Mouse (Mus musculus) left cerebral cortex, adult 2 months (tissue): ENCODE results near the gene Kpna7. TPM values are rescaled to one million over a fixed set of nuclear protein-coding genes. Genes with fewer than 3 reads are reported as not detected.
"Not testable (repeated sequence)": the region's sequence is repeated elsewhere in the genome, so short reads cannot be mapped to it uniquely, and the experiment has no call there.

Source experiments
- DNase-seq, 2 experiments: peaks; one replicate each; pipeline ENCODE4 v3.0.0; 2021 to 2022; ENCODE audit warnings: low spot score in 2 of 2, mixed read lengths in 1 of 2; ENCODE audit errors: extremely low spot score in 1 of 2
- H3K27ac ChIP-seq: fragments of 200-600 bp; 2 replicates; pipeline ENCODE4 v1.8.1; 2022
- H3K4me3 ChIP-seq: fragments of 200-600 bp; 2 replicates; pipeline ENCODE4 v1.8.1; 2022
- CTCF ChIP-seq: fragments of 200-600 bp; IDR thresholded peaks from 2 replicates; pipeline ENCODE4 v1.8.1; 2022; ENCODE audit warnings: antibody characterized with exemption, mild to moderate bottlenecking, moderate library complexity
- intact Hi-C: fragments of 180-260 bp; cut with DNase I; formaldehyde crosslinking; loops from one replicate; pipeline ENCODE4 v1.15.1; 2025
- total RNA-seq, 2 experiments: library from RNA; stranded (reverse); gene quantifications; 2 replicates each; pipeline ENCODE4 v1.2.3; 2021

The Kpna7 gene
- total RNA-seq, 2 experiments from 2014 or later: not detected

DNA sequence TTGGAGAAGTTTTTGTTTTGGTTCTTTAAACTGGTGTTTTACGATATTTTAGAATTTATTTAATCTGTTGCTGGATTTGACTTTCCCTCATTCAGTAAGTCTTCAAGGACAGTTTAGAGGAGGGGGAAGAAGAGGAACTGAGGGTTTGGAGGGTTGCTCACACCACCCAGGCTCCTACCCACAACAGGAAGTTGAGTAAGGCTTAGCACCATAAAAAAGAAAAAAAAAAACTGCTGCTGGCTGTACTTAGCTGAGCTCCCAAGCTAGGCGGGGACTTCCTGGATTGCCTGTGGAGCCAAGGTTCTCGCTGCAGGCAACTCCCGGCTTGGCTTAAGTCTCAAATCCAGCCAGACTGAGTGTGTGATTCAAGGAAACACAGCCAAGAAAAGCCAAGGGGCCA, 32.5 kb upstream of the Kpna7 start:
- Histone ChIP-seq H3K4me3 (no peak overlapping the region), H3K27ac (peak overlapping the region; percentile 53; the same call in 1 of the 2 replicates)
- no peak for TF ChIP-seq CTCF
- no peak for DNase-seq
- intact Hi-C loops: no loop called here

DNA sequence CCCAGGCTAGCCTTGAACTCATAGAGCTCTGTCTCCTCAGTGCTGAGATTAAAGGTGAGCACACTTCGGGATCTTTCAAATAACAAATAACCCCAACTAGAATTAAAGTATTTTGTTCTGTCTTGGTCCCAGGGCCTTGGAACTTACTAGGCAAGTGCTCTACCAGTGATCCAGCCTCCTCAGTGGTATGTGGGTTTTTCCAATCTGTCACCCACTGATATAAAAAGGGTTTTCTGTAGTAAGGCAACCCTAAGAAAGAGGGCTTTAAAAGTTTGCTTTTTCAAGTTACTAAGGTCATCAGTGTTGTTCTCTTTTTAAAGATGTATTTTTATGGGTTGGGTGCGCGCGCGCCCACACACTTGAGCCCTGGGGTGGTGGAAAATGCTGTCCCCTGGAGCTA, 31.9 kb upstream of the Kpna7 start:
- intact Hi-C loops: no loop called here
- no peak for TF ChIP-seq CTCF
- Histone ChIP-seq H3K27ac (peak overlapping the region; percentile 53; the same call in 1 of the 2 replicates), H3K4me3 (no peak overlapping the region)
- no peak for DNase-seq

DNA sequence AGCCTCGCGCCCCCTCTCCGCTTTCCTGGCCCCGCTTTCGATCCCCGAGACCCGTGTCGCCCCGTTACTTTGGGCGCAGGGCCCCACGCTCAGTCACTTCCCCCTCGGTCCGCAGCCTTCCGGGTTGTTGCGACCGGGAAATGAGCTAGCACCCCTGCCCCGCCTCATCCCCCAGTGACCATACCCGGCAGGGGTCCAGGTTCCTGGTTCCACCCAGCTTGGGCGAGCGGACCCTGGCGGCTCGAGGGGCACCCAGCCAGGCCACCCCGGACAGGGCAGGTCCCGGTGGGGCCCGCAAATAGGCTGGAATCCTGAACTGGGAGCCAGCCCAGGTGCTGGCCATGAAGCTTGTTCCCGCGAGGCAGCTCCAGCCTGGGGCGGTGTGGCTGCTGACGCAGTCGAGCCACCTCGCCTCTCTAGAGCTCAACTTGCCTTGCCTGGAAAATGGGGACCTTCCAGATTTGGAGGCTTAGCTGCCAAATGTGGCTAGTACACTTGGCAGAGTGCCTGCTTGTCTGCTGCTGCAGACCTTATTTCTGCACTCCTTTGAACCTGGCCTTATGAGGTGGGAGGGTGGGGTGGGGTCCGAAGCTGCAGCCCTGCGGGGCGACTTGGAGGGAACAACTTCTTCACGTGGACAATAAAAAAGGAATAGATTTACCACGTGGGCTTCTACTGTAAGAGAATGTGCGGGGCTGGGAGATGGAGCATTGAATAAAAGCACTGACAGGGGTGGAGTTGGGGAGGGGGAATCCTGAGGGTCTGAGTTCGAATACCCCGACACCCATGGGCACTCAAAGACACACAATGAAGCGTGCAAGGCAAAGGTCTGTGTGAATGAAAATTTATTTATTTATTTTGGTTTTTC, 31.0 kb upstream of the Kpna7 start:
- H3K27ac ChIP-seq: peak overlapping the region; percentile 78
- peak overlapping the region; percentile 57 for H3K4me3 ChIP-seq
- no peak for DNase-seq
- no peak for TF ChIP-seq CTCF
- intact Hi-C loops: no loop called here

DNA sequence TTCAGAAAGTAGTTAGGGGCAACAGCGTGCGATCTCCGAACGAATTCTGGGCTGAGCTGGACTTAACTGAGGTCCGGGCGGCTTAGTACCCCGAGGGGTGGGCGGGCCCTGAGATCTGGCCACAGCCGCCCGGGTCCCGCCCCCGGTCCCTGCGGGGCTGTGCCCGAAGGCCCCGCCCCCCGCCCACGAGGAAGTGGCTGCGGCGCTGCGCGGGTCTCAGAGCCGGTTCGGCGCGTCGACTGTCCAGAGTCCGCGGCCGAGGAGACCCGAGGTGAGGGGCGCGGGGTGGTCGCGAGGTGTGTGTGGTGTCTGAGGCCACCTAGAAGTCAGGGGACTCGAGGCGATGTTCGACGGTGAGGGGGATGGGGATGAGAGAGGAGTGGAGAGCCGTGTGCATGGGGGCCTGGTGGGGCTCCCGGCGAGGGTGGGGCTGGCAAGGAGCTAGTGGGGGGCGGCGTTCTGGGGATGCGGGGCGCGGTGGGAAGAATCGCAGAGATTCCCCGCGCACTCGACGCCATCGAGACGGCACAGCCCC, 30.3 kb upstream of the Kpna7 start, which contains the start of gene Arpc1b:
Gene Arpc1b, plus strand, starts transcription at position 145 of the 535 bp plus-strand sequence.
- no peak for TF ChIP-seq CTCF
- DNase-seq: peak in 1 of 2 experiments; percentile 37
- Histone ChIP-seq H3K27ac (peak within 1 kb of the TSS; percentile 78), H3K4me3 (peak within 1 kb of the TSS; percentile 57)
- intact Hi-C loops: no loop called here

DNA sequence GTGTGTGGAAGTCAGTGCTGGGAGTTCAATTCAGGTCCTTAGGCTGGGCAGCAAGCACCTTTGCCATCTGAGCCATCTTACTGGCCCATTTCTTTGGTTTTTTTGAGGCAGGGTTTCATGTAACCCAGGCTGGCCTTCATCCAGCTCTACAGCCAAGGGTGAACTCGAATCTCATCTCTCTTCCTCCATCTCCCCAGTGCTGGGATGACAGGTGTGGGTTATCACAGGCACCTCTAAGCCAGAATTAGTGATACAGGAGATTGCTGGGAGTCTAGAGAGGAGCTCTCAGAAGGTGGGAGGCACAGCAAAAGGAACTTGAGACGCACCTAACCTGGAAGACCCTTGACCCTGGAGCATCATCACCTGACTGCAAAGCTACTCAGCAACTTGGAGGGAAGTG, 29.6 kb upstream of the Kpna7 start:
- intact Hi-C loops: no loop called here
- no peak for DNase-seq
- Histone ChIP-seq H3K27ac (no peak overlapping the region), H3K4me3 (no peak overlapping the region)
- no peak for TF ChIP-seq CTCF

DNA sequence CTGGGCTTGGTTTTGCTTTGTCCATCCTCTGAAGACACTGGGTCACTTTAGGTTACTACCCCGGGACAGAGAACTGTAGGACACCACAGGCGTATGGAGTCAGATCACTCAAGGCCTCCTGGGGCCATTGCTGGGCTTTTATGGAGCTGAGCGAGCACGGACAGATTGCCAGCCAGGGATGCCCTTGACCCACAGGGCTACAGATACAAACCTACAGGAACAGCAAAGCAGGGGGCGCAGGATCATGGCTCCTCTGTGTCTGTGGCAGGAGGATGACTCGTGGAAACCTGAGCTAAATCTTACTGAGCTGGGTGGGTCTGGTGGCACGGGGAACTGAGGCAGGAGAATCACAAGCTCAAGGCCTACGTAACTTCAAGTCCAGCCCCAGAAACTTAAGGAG, 28.7 kb upstream of the Kpna7 start:
- TF ChIP-seq CTCF: no peak
- Histone ChIP-seq H3K4me3 (no peak overlapping the region), H3K27ac (no peak overlapping the region)
- intact Hi-C loops: no loop called here
- no peak for DNase-seq

DNA sequence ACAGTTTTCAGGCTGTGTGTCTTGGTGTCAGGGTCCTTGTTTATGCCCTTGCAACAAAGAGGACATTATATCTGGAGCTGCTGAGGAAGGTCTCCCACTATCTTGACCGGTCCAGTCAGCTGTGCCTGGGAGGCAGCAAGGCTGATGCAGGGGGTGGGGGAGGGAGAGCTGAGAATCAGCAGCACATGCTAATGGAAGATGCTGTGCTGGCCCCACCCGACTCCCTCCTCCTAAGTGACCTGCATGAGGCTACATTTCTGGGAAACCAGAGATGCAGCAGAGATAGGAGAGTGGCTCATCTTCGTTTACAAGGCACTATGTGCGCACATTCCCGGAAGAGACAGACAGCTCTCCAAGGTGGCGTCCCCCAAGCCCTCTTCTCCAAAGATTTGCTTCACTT, 26.6 kb upstream of the Kpna7 start:
- Histone ChIP-seq H3K4me3 (no peak overlapping the region), H3K27ac (no peak overlapping the region)
- intact Hi-C loops: no loop called here
- no peak for DNase-seq
- TF ChIP-seq CTCF: no peak

DNA sequence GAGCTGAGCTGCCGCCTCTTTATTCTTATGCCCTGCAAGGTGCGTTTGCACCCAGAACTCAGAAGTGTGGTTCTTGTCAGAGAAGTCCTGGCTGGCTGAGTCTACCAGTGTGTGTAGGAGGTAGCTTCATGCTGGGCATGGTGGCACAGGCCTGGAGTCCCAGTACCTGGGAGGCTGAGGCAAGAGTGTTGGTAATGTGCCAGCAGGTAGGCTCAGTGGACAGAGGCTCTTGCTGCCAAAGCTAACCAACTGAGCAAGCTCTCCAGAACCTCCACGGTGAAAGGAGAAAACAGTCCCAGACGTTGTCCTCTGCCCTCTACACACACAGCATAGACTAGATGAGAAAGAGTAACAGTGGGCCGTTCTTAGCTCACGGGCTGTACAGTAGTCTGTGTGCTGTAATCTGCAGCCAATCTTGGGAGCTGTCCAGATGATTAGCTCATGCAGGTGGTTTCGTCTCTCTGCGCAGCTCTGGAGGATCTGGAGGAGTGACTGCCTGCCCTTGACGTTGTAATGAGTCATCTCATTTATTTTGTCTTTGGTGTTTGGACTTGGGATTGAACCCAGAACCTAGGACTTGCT, 22.0 kb upstream of the Kpna7 start:
- Histone ChIP-seq H3K27ac (peak overlapping the region; percentile 19; the same call in 1 of the 2 replicates), H3K4me3 (no peak overlapping the region)
- no peak for TF ChIP-seq CTCF
- DNase-seq: no peak
- intact Hi-C loops: no loop called here

DNA sequence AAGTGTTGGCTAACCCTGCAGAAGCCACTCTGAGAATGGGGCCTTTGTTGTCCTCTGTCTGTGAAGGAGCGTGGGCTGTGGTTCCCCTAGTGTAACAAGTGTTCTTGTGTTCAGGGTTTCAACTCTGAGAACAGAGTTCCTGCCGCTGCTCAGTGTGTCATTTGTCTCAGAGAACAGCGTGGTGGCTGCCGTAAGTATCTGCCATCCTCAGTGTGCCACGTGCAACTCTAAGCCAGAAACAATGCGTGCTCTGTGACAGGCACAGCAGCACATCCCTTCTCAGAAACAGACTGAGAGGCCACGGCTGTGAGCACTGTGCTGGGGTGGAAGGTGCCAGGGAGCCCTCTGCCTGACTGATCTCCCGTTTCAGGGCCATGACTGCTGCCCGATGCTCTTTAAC, 20.5 kb upstream of the Kpna7 start:
- no peak for DNase-seq
- no peak for TF ChIP-seq CTCF
- Histone ChIP-seq H3K27ac (peak overlapping the region; percentile 66; the same call in 1 of the 2 replicates), H3K4me3 (no peak overlapping the region)
- intact Hi-C loops: no loop called here

DNA sequence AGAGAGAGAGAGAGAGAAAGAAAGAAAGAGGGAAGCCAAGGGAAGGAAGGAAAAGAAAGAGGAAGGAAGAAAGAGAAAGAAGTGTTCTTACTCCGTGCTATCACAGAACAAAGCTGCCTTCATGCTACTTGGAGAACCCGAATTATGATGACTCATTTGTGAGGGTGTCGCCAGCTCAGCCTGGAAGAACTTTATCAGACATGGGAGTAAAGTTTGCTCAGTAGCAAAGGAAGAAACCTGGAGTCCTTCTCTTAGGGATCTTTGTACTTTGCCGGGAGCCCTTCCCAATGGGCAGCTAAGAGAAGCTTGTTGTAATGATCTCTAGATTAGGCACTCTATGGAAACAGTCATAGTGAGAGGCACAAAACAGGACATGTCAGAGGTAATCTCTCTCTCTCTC, 18.9 kb upstream of the Kpna7 start:
- intact Hi-C loops: no loop called here
- no peak for DNase-seq
- no peak for TF ChIP-seq CTCF
- Histone ChIP-seq H3K27ac (no peak overlapping the region), H3K4me3 (no peak overlapping the region)

DNA sequence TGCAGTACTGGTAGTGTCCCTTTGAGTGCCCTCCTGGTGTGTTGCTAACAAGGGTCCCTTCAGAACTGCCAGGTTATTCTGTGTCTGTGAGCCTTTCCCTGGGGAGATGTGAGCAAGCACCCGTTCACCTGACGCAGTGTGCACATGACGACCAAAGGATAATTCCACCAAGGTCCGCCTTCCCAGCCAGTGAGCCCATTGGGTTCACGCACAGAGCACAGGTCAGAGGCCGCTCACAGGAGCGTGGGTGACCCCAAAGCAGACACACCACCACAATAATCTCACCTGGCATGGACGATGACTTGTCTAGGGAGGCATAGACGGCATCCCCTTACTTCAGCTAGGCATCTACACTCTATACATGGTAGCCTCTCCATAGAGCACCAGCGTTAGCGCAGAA, 17.6 kb upstream of the Kpna7 start:
- intact Hi-C loops, H3K4me3 ChIP-seq, DNase-seq, H3K27ac ChIP-seq: not testable (repeated sequence)

DNA sequence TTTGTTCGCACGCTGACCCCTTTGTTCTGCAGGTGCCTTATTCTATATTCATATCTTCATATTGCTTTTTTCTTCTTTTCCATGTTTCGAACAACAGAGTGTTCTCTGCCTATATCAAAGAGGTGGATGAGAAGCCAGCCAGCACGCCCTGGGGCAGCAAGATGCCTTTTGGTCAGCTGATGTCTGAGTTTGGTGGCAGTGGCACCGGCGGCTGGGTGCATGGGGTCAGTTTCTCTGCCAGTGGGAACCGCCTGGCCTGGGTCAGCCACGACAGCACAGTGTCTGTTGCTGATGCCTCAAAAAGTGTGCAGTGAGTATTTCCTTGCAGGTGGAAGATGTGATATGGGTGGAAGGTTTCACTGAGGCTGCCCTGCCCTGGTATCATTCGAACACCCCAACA, 17.1 kb upstream of the Kpna7 start:
- intact Hi-C loops: no loop called here
- no peak for DNase-seq
- no peak for TF ChIP-seq CTCF
- Histone ChIP-seq H3K27ac (no peak overlapping the region), H3K4me3 (no peak overlapping the region)
